In genomic region chr11:51446711-51447425, GRCm38 (mm10) we compare ENCODE assay signal across 8 mouse cellular contexts.
A peak's percentile ranks its signal among the peaks of the same experiment; 100 is the strongest.
DNase-seq lines count a peak whose midpoint lies in the region; ATAC-seq and TF ChIP-seq lines count a peak whose summit lies in the region.

No protein-coding gene starts in this region.

- H3K27ac ChIP-seq in forebrain, embryonic 14.5 days (ENCODE audit: low read depth, low read length) = no peak overlapping the region
- no peak overlapping the region for H3K27ac ChIP-seq in forebrain, embryonic 12.5 days

- H3K27me3 ChIP-seq in forebrain, embryonic 14.5 days (replicated peaks; ENCODE audit: control insufficient read depth, insufficient read depth, low read length) = no peaks in the 10 kb centered on the region
- H3K27me3 ChIP-seq in forebrain, embryonic 12.5 days = no peaks in the 10 kb centered on the region

- H3K4me1 ChIP-seq in forebrain, embryonic 14.5 days (ENCODE audit: control insufficient read depth, insufficient read depth, low read length) = peaks cover 3% of the 10 kb centered on the region; the same call in 1 of the 2 replicates
- H3K4me1 ChIP-seq in forebrain, embryonic 12.5 days = peaks cover 8% of the 10 kb centered on the region
- H3K4me1 ChIP-seq in lung, adult 2 months (ENCODE audit: control insufficient read depth, insufficient read depth, low read length) = no peaks in the 10 kb centered on the region; the same call in 1 of the 2 replicates

- DNase-seq in forebrain, embryonic 14.5 days (ENCODE audit: low spot score) = peak; percentile 19
- DNase-seq in B cell, adult 2 months = peak; percentile 19 to 23
- DNase-seq in brain, embryonic 14.5 days (ENCODE audit: low read depth) = peak; percentile 20
- peak; percentile 68 for DNase-seq in gastrocnemius, postnatal 10 days
- peak; percentile 79 for DNase-seq in kidney, postnatal 10 days
- peak; percentile 64 for DNase-seq in lung, adult 2 months
- peak; percentile 4 for DNase-seq in thymus, postnatal 25 days

- no peak overlapping the region for H3K4me3 ChIP-seq in forebrain, embryonic 14.5 days (ENCODE audit: low read depth, low read length)
- H3K4me3 ChIP-seq in forebrain, embryonic 12.5 days (replicated peaks) = no peak overlapping the region
- H3K4me3 ChIP-seq in lung, adult 2 months (replicated peaks; ENCODE audit: extremely low read depth, low read depth, low read length) = no peak overlapping the region

- TF ChIP-seq POLR2A in brain, embryonic 14.5 days (IDR thresholded peaks at IDR 0.05; ENCODE audit: borderline replicate concordance, extremely low read depth, insufficient read depth, insufficient read length, poor library complexity, severe bottlenecking) = no peak
- no peak for TF ChIP-seq POLR2A in lung, adult 2 months (IDR thresholded peaks at IDR 0.05; ENCODE audit: borderline replicate concordance, extremely low read depth, low read depth, low read length)

- no peaks in the 10 kb centered on the region for H3K36me3 ChIP-seq in forebrain, embryonic 14.5 days (ENCODE audit: control insufficient read depth, insufficient read depth, low read length)
- H3K36me3 ChIP-seq in forebrain, embryonic 12.5 days (replicated peaks) = no peaks in the 10 kb centered on the region

- H3K9ac ChIP-seq in forebrain, embryonic 14.5 days (ENCODE audit: low read length) = no peak overlapping the region
- H3K9ac ChIP-seq in forebrain, embryonic 12.5 days = no peak overlapping the region

- WGBS in forebrain, embryonic 14.5 days = 45% methylated on average over 6 of the region's 6 CpGs
- 41% methylated on average over 6 of the region's 6 CpGs for WGBS in forebrain, embryonic 12.5 days
- WGBS in lung, adult 2 months = 38% methylated on average over 6 of the region's 6 CpGs

- no peak for ATAC-seq in forebrain, embryonic 14.5 days
- ATAC-seq in forebrain, embryonic 12.5 days (ENCODE audit: low FRiP score) = no peak

- H3K9me3 ChIP-seq in forebrain, embryonic 14.5 days (replicated peaks; ENCODE audit: control insufficient read depth, low read length) = no peaks in the 10 kb centered on the region
- no peaks in the 10 kb centered on the region for H3K9me3 ChIP-seq in forebrain, embryonic 12.5 days

- H3K4me2 ChIP-seq in forebrain, embryonic 14.5 days (ENCODE audit: low read length) = no peak overlapping the region
- no peak overlapping the region for H3K4me2 ChIP-seq in forebrain, embryonic 12.5 days

- peak; percentile 58 for TF ChIP-seq CTCF in brain, embryonic 14.5 days (IDR thresholded peaks at IDR 0.05; ENCODE audit: borderline replicate concordance, extremely low read depth, insufficient read depth, insufficient read length)
- TF ChIP-seq CTCF in lung, adult 2 months (IDR thresholded peaks at IDR 0.05; ENCODE audit: insufficient read depth, low read length) = peak; percentile 60

Comparison
In these comparisons a context has a peak if more than half of its experiments do, and no peak if none do; other contexts are left out.
1. DNase-seq: peak in every context shown above with its lines; median percentile 79 in kidney, postnatal 10 days; 68 in gastrocnemius, postnatal 10 days; 64 in lung, adult 2 months; 21 in B cell, adult 2 months; 20 in brain, embryonic 14.5 days; 19 in forebrain, embryonic 14.5 days; 4 in thymus, postnatal 25 days.